13 mouse cellular contexts compared by ENCODE assay signal in the genomic region with DNA sequence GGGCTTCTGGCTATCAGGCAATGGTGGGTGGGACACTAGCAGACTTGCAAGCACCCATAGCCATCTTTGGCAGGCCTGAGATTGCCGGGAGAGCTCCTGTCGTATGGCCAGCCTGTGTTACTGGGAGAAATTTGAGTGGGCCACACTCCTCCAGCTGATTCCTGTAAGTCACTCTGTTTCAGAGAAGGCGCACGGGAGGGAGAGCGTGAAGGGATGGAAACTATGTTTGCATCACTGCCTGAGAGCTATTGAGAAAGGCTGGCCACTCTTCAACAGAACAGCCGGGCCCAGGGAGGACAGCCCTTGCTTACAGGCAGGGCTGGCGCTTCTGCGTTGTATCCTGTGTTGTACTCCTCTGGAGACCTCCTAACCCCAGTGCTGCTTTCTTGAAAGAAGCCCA. TPM values are rescaled to one million over a fixed set of nuclear protein-coding genes. Genes with fewer than 3 reads are reported as not detected.
DNase-seq lines count a peak whose midpoint lies in the region; ATAC-seq and TF ChIP-seq lines count a peak whose summit lies in the region.
"Had no signal": no experiment of that assay in that cellular context is flagged by ENCODE, and none has a peak within 500 bp of the region (broad histone marks: within the 10 kb centered on the region; RNA-seq: fewer than 3 reads in every experiment).

No protein-coding gene starts in this region.

- H3K9me3 ChIP-seq in heart, embryonic 11.5 days (replicated peaks; ENCODE audit: control insufficient read depth, low read length) = no peaks in the 10 kb centered on the region
- H3K9me3 ChIP-seq in G1E (replicated peaks) = peaks cover 3% of the 10 kb centered on the region
- H3K9me3 ChIP-seq in intestine, postnatal 0 days (ENCODE audit: control insufficient read depth) = no peaks in the 10 kb centered on the region
- H3K9me3 ChIP-seq: heart, embryonic 13.5 days; midbrain, embryonic 15.5 days had no signal

- 53% methylated on average over 8 of the region's 8 CpGs for WGBS in heart, embryonic 11.5 days (ENCODE audit: insufficient replicate concordance)
- WGBS in intestine, postnatal 0 days = 67% methylated on average over 8 of the region's 8 CpGs
- WGBS in thymus, adult 2 months = 88% methylated on average over 8 of the region's 8 CpGs

- no peak overlapping the region for H3K27ac ChIP-seq in heart, embryonic 11.5 days (ENCODE audit: low read depth, low read length)
- H3K27ac ChIP-seq in intestine, postnatal 0 days (ENCODE audit: low read depth, low read length) = peak overlapping the region; percentile 71; the same call in 1 of the 2 replicates
- no peak overlapping the region for H3K27ac ChIP-seq in thymus, adult 2 months (ENCODE audit: control insufficient read depth, insufficient read depth, low read length)
- H3K27ac ChIP-seq: heart, embryonic 13.5 days; midbrain, embryonic 15.5 days had no signal

- H3K36me3 ChIP-seq in heart, embryonic 11.5 days (ENCODE audit: control insufficient read depth, insufficient read depth, low read length) = no peaks in the 10 kb centered on the region
- H3K36me3 ChIP-seq in G1E (replicated peaks) = no peaks in the 10 kb centered on the region
- no peaks in the 10 kb centered on the region for H3K36me3 ChIP-seq in intestine, postnatal 0 days (ENCODE audit: control insufficient read depth, insufficient read depth)
- H3K36me3 ChIP-seq in thymus, adult 2 months (ENCODE audit: control insufficient read depth, insufficient read depth, low read length) = no peaks in the 10 kb centered on the region
- H3K36me3 ChIP-seq: heart, embryonic 13.5 days; midbrain, embryonic 15.5 days had no signal

- H3K4me3 ChIP-seq in heart, embryonic 11.5 days (ENCODE audit: low read depth, low read length) = no peak overlapping the region
- H3K4me3 ChIP-seq in G1E (ENCODE audit: low read depth, low read length) = peak overlapping the region; percentile 1; the same call in 1 of the 2 replicates
- no peak overlapping the region for H3K4me3 ChIP-seq in intestine, postnatal 0 days (ENCODE audit: low read depth, low read length)
- no peak overlapping the region for H3K4me3 ChIP-seq in thymus, adult 2 months (ENCODE audit: control insufficient read depth, insufficient read depth, low read length)
- H3K4me3 ChIP-seq: heart, embryonic 13.5 days; midbrain, embryonic 15.5 days had no signal

- peak; percentile 39 to 47 for DNase-seq in heart, adult 9 months (ENCODE audit: low spot score in 2 of 2)
- no peak for DNase-seq in G1E (ENCODE audit: low spot score)
- DNase-seq in lung, postnatal 4 days = peak; percentile 72 to 86
- DNase-seq in adrenal gland, postnatal 10 days = no peak
- no peak for DNase-seq in layer of hippocampus, adult 9-11 months
- DNase-seq in thymus, adult 2 months = no peak
- DNase-seq: cerebellum, postnatal 36 days; kidney, adult 18-20 months had no signal

- no peak for TF ChIP-seq CTCF in G1E (IDR thresholded peaks at IDR 0.05; ENCODE audit: low read depth, low read length)
- no peak for TF ChIP-seq CTCF in intestine, postnatal 0 days (IDR thresholded peaks at IDR 0.05; ENCODE audit: low read depth)
- no peak for TF ChIP-seq CTCF in thymus, adult 2 months (IDR thresholded peaks at IDR 0.05; ENCODE audit: borderline replicate concordance, control insufficient read depth, extremely low read depth, insufficient read depth, low read length, poor library complexity)

- no peak for ATAC-seq in heart, embryonic 11.5 days (replicated peaks; ENCODE audit: insufficient number of reproducible peaks, low FRiP score, low TSS enrichment)
- no peak for ATAC-seq in G1E (ENCODE audit: extremely low read depth, insufficient number of reproducible peaks, low FRiP score, poor library complexity, severe bottlenecking)
- no peak for ATAC-seq in intestine, postnatal 0 days
- ATAC-seq: CD4-positive, CD25-positive, alpha-beta regulatory T cell, adult 4 months; midbrain, embryonic 15.5 days had no signal

- no peak for TF ChIP-seq POLR2A in thymus, adult 2 months (IDR thresholded peaks at IDR 0.05; ENCODE audit: control insufficient read depth, extremely low read depth, insufficient read depth, low read length, poor library complexity)

- H3K4me2 ChIP-seq in heart, embryonic 11.5 days = no peak overlapping the region; the same call in 1 of the 2 replicates
- no peak overlapping the region for H3K4me2 ChIP-seq in intestine, postnatal 0 days (replicated peaks; ENCODE audit: low read depth)
- H3K4me2 ChIP-seq: heart, embryonic 13.5 days; midbrain, embryonic 15.5 days had no signal

- H3K9ac ChIP-seq in heart, embryonic 11.5 days (ENCODE audit: low read depth, low read length) = no peak overlapping the region
- no peak overlapping the region for H3K9ac ChIP-seq in intestine, postnatal 0 days (ENCODE audit: low read depth, low read length)
- H3K9ac ChIP-seq: heart, embryonic 13.5 days; midbrain, embryonic 15.5 days had no signal

- peaks cover 35% of the 10 kb centered on the region for H3K27me3 ChIP-seq in heart, embryonic 11.5 days (ENCODE audit: control insufficient read depth, insufficient read depth, low read length)
- no peaks in the 10 kb centered on the region for H3K27me3 ChIP-seq in G1E (ENCODE audit: insufficient read depth, low read length)
- H3K27me3 ChIP-seq in intestine, postnatal 0 days (replicated peaks; ENCODE audit: control insufficient read depth, insufficient read depth, low read length) = peaks cover 4% of the 10 kb centered on the region; the same call in 1 of the 2 replicates
- no peaks in the 10 kb centered on the region for H3K27me3 ChIP-seq in thymus, adult 2 months (ENCODE audit: control insufficient read depth, insufficient read depth, low read length)

- peaks cover 26% of the 10 kb centered on the region for H3K4me1 ChIP-seq in heart, embryonic 11.5 days (ENCODE audit: control insufficient read depth, insufficient read depth, low read length)
- peaks cover 91% of the 10 kb centered on the region for H3K4me1 ChIP-seq in G1E (ENCODE audit: insufficient read depth, low read depth, low read length)
- H3K4me1 ChIP-seq in intestine, postnatal 0 days (replicated peaks; ENCODE audit: control insufficient read depth, insufficient read depth, low read length) = peaks cover 16% of the 10 kb centered on the region
- no peaks in the 10 kb centered on the region for H3K4me1 ChIP-seq in thymus, adult 2 months (replicated peaks; ENCODE audit: control insufficient read depth, insufficient read depth, low read length)

RNA-seq across cellular contexts. Expression of a gene that starts 5.6 kb away (rescaled TPM):
- 7.7 and 11.2 TPM in 2 replicates for polyA plus RNA-seq in heart, embryonic 11.5 days (2014; fragmentation: Nextera tagmentation; extraction: Ambion mirVana)
- total RNA-seq in G1E (2014; fragmentation: Nextera tagmentation) (82.1 and 94.7 TPM in 2 replicates), G1E (2017) (83.6 and 101 TPM in 2 replicates)
- polyA plus RNA-seq in G1E (2012) = 66.3 and 123 TPM in 2 replicates
- 10.5 and 10.8 TPM in 2 replicates for polyA plus RNA-seq in intestine, postnatal 0 days (2015; fragmentation: Nextera tagmentation; extraction: Ambion mirVana)
- total RNA-seq in adrenal gland, postnatal 10 days (2021) = 10 to 100 TPM; 15.0 to 18.5 TPM
- polyA plus RNA-seq in thymus, adult 2 months (2012; rRNA removed) = 18.9 and 27.9 TPM in 2 replicates
- polyA plus RNA-seq: CD4-positive, CD25-positive, alpha-beta regulatory T cell, adult 4 months had no signal

RNA-seq across cellular contexts. Expression of a gene that starts 19.8 kb away (rescaled TPM):
- 11.3 and 11.6 TPM in 2 replicates for polyA plus RNA-seq in heart, embryonic 11.5 days (2014; fragmentation: Nextera tagmentation; extraction: Ambion mirVana)
- not detected in 2 replicates for total RNA-seq in G1E (2014; fragmentation: Nextera tagmentation)
- total RNA-seq in G1E (2017) = 0.27 TPM in 1 of 2 replicates, not detected in the other
- not detected in 2 replicates for polyA plus RNA-seq in G1E (2012)
- 163 and 172 TPM in 2 replicates for polyA plus RNA-seq in intestine, postnatal 0 days (2015; fragmentation: Nextera tagmentation; extraction: Ambion mirVana)
- total RNA-seq in adrenal gland, postnatal 10 days (2021) = 1 to 10 TPM; 5.1 to 6.7 TPM
- polyA plus RNA-seq in thymus, adult 2 months (2012; rRNA removed) = 31.0 and 41.5 TPM in 2 replicates
- polyA plus RNA-seq: CD4-positive, CD25-positive, alpha-beta regulatory T cell, adult 4 months had no signal

RNA-seq across cellular contexts. Expression of a gene that starts 30.0 kb away (rescaled TPM):
- 0.50 TPM in 1 of 2 replicates, not detected in the other for polyA plus RNA-seq in heart, embryonic 11.5 days (2014; fragmentation: Nextera tagmentation; extraction: Ambion mirVana)
- total RNA-seq in G1E (2014; fragmentation: Nextera tagmentation) (not detected in 2 replicates), G1E (2017) (not detected in 2 replicates)
- not detected in 2 replicates for polyA plus RNA-seq in G1E (2012)
- 2.2 and 2.8 TPM in 2 replicates for polyA plus RNA-seq in intestine, postnatal 0 days (2015; fragmentation: Nextera tagmentation; extraction: Ambion mirVana)
- under 1 TPM in 1 of 2 experiments, not detected in 1; 0.48 TPM for total RNA-seq in adrenal gland, postnatal 10 days (2021)
- 1.4 and 1.9 TPM in 2 replicates for polyA plus RNA-seq in thymus, adult 2 months (2012; rRNA removed)
- polyA plus RNA-seq: CD4-positive, CD25-positive, alpha-beta regulatory T cell, adult 4 months had no signal

RNA-seq across cellular contexts. Expression of a gene that starts 49.0 kb away (rescaled TPM):
- polyA plus RNA-seq in heart, embryonic 11.5 days (2014; fragmentation: Nextera tagmentation; extraction: Ambion mirVana) = 5.5 and 6.2 TPM in 2 replicates
- not detected in 2 replicates for total RNA-seq in G1E (2014; fragmentation: Nextera tagmentation)
- 0.11 TPM in 1 of 2 replicates, not detected in the other for total RNA-seq in G1E (2017)
- not detected in 2 replicates for polyA plus RNA-seq in G1E (2012)
- 7.3 and 8.6 TPM in 2 replicates for polyA plus RNA-seq in intestine, postnatal 0 days (2015; fragmentation: Nextera tagmentation; extraction: Ambion mirVana)
- total RNA-seq in adrenal gland, postnatal 10 days (2021) = 1 to 10 TPM; 1.0 to 1.1 TPM
- 1.4 and 1.8 TPM in 2 replicates for polyA plus RNA-seq in thymus, adult 2 months (2012; rRNA removed)
- polyA plus RNA-seq: CD4-positive, CD25-positive, alpha-beta regulatory T cell, adult 4 months had no signal

RNA-seq across cellular contexts. Expression of a gene that starts 59.1 kb away (rescaled TPM):
- polyA plus RNA-seq in heart, embryonic 11.5 days (2014; fragmentation: Nextera tagmentation; extraction: Ambion mirVana) = 25.4 and 33.2 TPM in 2 replicates
- not detected in 2 replicates for total RNA-seq in G1E (2014; fragmentation: Nextera tagmentation)
- not detected in 2 replicates for total RNA-seq in G1E (2017)
- not detected in 2 replicates for polyA plus RNA-seq in G1E (2012)
- 26.4 and 27.2 TPM in 2 replicates for polyA plus RNA-seq in intestine, postnatal 0 days (2015; fragmentation: Nextera tagmentation; extraction: Ambion mirVana)
- total RNA-seq in adrenal gland, postnatal 10 days (2021) = 100 to 1,000 TPM; 103 to 118 TPM
- 59.2 and 62.1 TPM in 2 replicates for polyA plus RNA-seq in thymus, adult 2 months (2012; rRNA removed)

Comparison
In these comparisons a context has a peak if more than half of its experiments do, and no peak if none do; other contexts are left out.
1. DNase-seq: peak in heart, adult 9 months (2 of 2) and lung, postnatal 4 days (2 of 2); none in G1E (single experiment), adrenal gland, postnatal 10 days (single experiment), layer of hippocampus, adult 9-11 months (single experiment) and thymus, adult 2 months (single experiment).
2. RNA of a gene that starts 19.8 kb away (polyA plus RNA-seq): 163 to 172 TPM in intestine, postnatal 0 days, 31.0 to 41.5 TPM in thymus, adult 2 months and 11.3 to 11.6 TPM in heart, embryonic 11.5 days; not detected in G1E; every median in the first group is over 10 times any median in the second.